Mouse (Mus musculus): ENCODE results near the gene Cpne6. TPM values are rescaled to one million over a fixed set of nuclear protein-coding genes. Genes with fewer than 3 reads are reported as not detected.

The Cpne6 gene
- 0.06 and 0.29 TPM in 2 replicates for polyA plus RNA-seq (2012; rRNA removed)

DNA sequence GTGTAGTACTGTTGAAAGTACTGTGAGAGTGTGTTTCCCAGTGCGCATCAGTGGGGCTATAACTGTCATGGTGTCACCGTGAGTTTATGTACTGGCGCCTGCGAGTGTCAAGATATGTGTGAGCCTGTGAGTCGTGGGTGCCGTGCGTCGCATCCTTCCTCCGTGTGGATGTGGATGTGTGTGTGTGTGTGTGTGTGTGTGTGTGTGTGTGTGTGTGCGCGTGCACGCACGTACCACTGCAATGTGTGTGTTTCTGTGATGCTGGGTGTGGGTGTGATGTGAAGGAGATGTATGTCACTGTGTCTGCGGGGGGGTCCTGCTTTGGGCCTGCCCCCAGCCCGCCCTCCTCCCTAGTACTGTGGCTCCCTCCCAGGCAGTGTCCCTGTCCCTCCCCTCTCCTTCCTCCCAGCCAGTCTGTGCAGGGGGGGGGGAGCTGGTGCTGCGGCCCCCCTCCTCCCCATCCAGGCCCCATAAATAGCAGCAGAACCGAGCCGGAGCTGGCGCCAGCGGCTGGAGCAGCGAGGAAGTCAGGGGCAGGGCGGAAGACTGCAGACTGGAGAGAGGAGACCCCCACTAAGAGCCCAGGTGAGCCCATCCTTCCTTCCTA lies at the start of gene Cpne6:
Cpne6 (plus strand) TSS at position 321 of the 607 bp plus-strand sequence.
- Histone ChIP-seq H3K36me3 (ENCODE audit: control insufficient read depth, insufficient read depth, low read length) (no peaks in the 10 kb centered on the region), H3K4me3 (ENCODE audit: control insufficient read depth, low read depth, low read length) (no peak within 1 kb of the TSS), H3K27ac (ENCODE audit: control insufficient read depth, insufficient read depth, low read depth, low read length) (no peak within 1 kb of the TSS), H3K27me3 (ENCODE audit: control insufficient read depth, insufficient read depth, low read length) (no peaks in the 10 kb centered on the region), H3K4me1 (ENCODE audit: control insufficient read depth, insufficient read depth, low read length) (no peaks in the 10 kb centered on the region)
- TF ChIP-seq CTCF (IDR thresholded peaks at IDR 0.05; ENCODE audit: control insufficient read depth, insufficient read depth, insufficient replicate concordance, low read depth, low read length) = no peak
- TF ChIP-seq POLR2A (IDR thresholded peaks at IDR 0.05; ENCODE audit: control insufficient read depth, low read depth, low read length) = no peak

DNA sequence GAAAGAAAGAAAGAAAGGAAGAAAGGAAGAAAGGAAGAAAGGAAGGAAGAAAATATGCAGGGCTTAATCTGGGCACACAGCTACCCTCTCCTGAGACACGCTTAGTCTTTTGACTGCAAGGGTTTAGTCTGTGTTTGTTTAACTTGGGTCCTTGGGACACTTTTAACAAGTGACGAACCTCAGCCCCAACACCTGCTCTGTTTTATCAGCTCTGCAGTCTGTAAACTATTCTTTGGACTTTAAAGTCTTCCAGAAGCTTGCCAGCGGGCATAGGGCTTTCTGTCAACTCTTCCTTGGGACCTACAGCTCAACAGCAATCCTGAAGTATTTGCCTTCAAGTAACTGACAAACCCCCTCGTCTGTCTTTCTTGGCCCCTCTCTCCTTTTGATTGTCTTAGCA lies 48.5 kb upstream of the Cpne6 start:
- TF ChIP-seq CTCF (IDR thresholded peaks at IDR 0.05; ENCODE audit: control insufficient read depth, insufficient read depth, insufficient replicate concordance, low read depth, low read length) (no peak), POLR2A (IDR thresholded peaks at IDR 0.05; ENCODE audit: control insufficient read depth, low read depth, low read length) (no peak)

DNA sequence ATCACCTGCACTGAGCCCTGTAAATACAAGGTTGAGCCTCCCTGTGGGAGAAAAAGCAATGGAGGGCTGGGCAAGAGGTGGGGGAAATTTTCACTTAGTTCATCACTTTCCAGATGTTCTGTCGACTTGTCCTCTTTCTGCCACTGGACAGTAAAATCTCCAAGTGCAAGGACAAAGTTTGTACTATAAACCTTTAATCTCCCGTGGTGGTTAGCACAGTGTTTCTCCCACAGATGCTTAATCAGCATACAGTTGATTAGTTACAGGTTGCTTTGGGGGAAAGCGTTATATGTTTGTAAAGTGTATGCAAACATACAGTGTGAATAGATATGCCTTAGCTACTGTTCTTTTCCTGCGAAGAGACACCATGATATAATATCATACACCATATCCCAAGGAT lies 43.8 kb upstream of the Cpne6 start:
- Histone ChIP-seq H3K36me3 (ENCODE audit: control insufficient read depth, insufficient read depth, low read length) (no peaks in the 10 kb centered on the region), H3K27me3 (ENCODE audit: control insufficient read depth, insufficient read depth, low read length) (no peaks in the 10 kb centered on the region), H3K4me1 (ENCODE audit: control insufficient read depth, insufficient read depth, low read length) (peaks cover 4% of the 10 kb centered on the region), H3K4me3 (ENCODE audit: control insufficient read depth, low read depth, low read length) (no peak overlapping the region), H3K27ac (ENCODE audit: control insufficient read depth, insufficient read depth, low read depth, low read length) (no peak overlapping the region)
- no peak for TF ChIP-seq CTCF (IDR thresholded peaks at IDR 0.05; ENCODE audit: control insufficient read depth, insufficient read depth, insufficient replicate concordance, low read depth, low read length)
- TF ChIP-seq POLR2A (IDR thresholded peaks at IDR 0.05; ENCODE audit: control insufficient read depth, low read depth, low read length) = no peak

More for the DNA sequence above, 48.5 kb upstream of the Cpne6 start:
- Histone ChIP-seq H3K27ac (ENCODE audit: control insufficient read depth, insufficient read depth, low read depth, low read length) (no peak overlapping the region), H3K36me3 (ENCODE audit: control insufficient read depth, insufficient read depth, low read length) (no peaks in the 10 kb centered on the region), H3K4me3 (ENCODE audit: control insufficient read depth, low read depth, low read length) (no peak overlapping the region), H3K27me3 (ENCODE audit: control insufficient read depth, insufficient read depth, low read length) (no peaks in the 10 kb centered on the region), H3K4me1 (ENCODE audit: control insufficient read depth, insufficient read depth, low read length) (no peaks in the 10 kb centered on the region; the same call in 1 of the 2 replicates)

DNA sequence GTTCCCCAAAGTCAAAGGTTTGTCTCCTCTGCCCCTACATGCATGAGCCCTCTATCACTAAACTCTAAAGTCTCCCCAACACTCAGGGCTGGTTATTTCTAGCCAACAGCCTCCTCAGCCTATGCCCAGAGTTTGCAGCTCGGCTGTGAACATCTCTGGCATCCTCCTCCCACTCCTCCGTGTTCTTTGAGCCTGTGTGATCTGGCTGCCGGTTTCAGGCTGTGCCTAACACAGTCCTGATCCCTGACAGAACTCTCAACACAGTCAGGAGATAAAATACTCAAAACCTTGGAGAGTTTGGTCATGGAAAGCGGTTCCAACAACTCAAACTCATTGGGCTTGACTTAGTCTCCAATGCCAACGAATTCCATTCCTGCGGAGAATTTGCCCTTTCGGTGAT lies 43.1 kb upstream of the Cpne6 start:
- Histone ChIP-seq H3K4me3 (ENCODE audit: control insufficient read depth, low read depth, low read length) (no peak overlapping the region), H3K4me1 (ENCODE audit: control insufficient read depth, insufficient read depth, low read length) (peaks cover 4% of the 10 kb centered on the region), H3K36me3 (ENCODE audit: control insufficient read depth, insufficient read depth, low read length) (no peaks in the 10 kb centered on the region), H3K27ac (ENCODE audit: control insufficient read depth, insufficient read depth, low read depth, low read length) (no peak overlapping the region), H3K27me3 (ENCODE audit: control insufficient read depth, insufficient read depth, low read length) (no peaks in the 10 kb centered on the region)
- TF ChIP-seq POLR2A (IDR thresholded peaks at IDR 0.05; ENCODE audit: control insufficient read depth, low read depth, low read length) (no peak), CTCF (IDR thresholded peaks at IDR 0.05; ENCODE audit: control insufficient read depth, insufficient read depth, insufficient replicate concordance, low read depth, low read length) (no peak)

- TF ChIP-seq POLR2A (IDR thresholded peaks at IDR 0.05; ENCODE audit: control insufficient read depth, low read depth, low read length) (no peak), CTCF (IDR thresholded peaks at IDR 0.05; ENCODE audit: control insufficient read depth, insufficient read depth, insufficient replicate concordance, low read depth, low read length) (no peak)
- no peaks in the 10 kb centered on the region for H3K27me3 ChIP-seq (ENCODE audit: control insufficient read depth, insufficient read depth, low read length)
- H3K27ac ChIP-seq (ENCODE audit: control insufficient read depth, insufficient read depth, low read depth, low read length) = no peak overlapping the region
- no peaks in the 10 kb centered on the region for H3K36me3 ChIP-seq (ENCODE audit: control insufficient read depth, insufficient read depth, low read length)
- H3K4me3 ChIP-seq (ENCODE audit: control insufficient read depth, low read depth, low read length) = no peak overlapping the region
- H3K4me1 ChIP-seq (ENCODE audit: control insufficient read depth, insufficient read depth, low read length) = peaks cover 4% of the 10 kb centered on the region
Observed at GRCm38 (mm10) chr14:55468301-55468741, 41.9 kb upstream of the Cpne6 start.

DNA sequence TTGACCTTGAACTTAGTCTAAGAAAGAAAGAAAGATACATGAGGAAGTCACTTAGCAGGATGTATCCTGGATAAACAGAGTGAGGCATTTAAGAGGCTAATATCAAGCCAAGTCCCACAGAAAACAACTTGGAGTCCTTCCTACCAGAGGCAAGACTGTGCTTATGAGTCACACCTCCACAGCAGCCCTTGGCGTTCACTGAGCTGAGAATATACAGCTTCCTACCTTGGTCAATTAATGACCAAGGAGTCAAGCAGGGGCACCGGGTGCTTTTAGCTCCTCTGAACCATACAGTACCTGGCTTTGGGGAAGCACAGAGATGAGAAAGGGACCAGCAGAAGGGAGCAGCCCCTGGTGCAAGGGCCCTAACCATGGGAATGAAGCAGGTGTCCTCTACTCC lies 41.2 kb upstream of the Cpne6 start:
- Histone ChIP-seq H3K4me1 (ENCODE audit: control insufficient read depth, insufficient read depth, low read length) (peaks cover 4% of the 10 kb centered on the region), H3K27me3 (ENCODE audit: control insufficient read depth, insufficient read depth, low read length) (no peaks in the 10 kb centered on the region), H3K36me3 (ENCODE audit: control insufficient read depth, insufficient read depth, low read length) (no peaks in the 10 kb centered on the region), H3K4me3 (ENCODE audit: control insufficient read depth, low read depth, low read length) (no peak overlapping the region), H3K27ac (ENCODE audit: control insufficient read depth, insufficient read depth, low read depth, low read length) (no peak overlapping the region)
- no peak for TF ChIP-seq POLR2A (IDR thresholded peaks at IDR 0.05; ENCODE audit: control insufficient read depth, low read depth, low read length)
- no peak for TF ChIP-seq CTCF (IDR thresholded peaks at IDR 0.05; ENCODE audit: control insufficient read depth, insufficient read depth, insufficient replicate concordance, low read depth, low read length)

GRCm38 (mm10) chr14:55469821-55470220 lies 40.4 kb upstream of the Cpne6 start:
- H3K27me3 ChIP-seq (ENCODE audit: control insufficient read depth, insufficient read depth, low read length) = no peaks in the 10 kb centered on the region
- no peak for TF ChIP-seq CTCF (IDR thresholded peaks at IDR 0.05; ENCODE audit: control insufficient read depth, insufficient read depth, insufficient replicate concordance, low read depth, low read length)
- no peak for TF ChIP-seq POLR2A (IDR thresholded peaks at IDR 0.05; ENCODE audit: control insufficient read depth, low read depth, low read length)
- H3K4me1 ChIP-seq (ENCODE audit: control insufficient read depth, insufficient read depth, low read length) = peaks cover 4% of the 10 kb centered on the region
- no peaks in the 10 kb centered on the region for H3K36me3 ChIP-seq (ENCODE audit: control insufficient read depth, insufficient read depth, low read length)
- H3K4me3 ChIP-seq (ENCODE audit: control insufficient read depth, low read depth, low read length) = no peak overlapping the region
- no peak overlapping the region for H3K27ac ChIP-seq (ENCODE audit: control insufficient read depth, insufficient read depth, low read depth, low read length)
